ENCODE assay signal across 10 mouse cellular contexts in genomic region chr5:75154621-75155235, GRCm38 (mm10). TPM values are rescaled to one million over a fixed set of nuclear protein-coding genes. Genes with fewer than 3 reads are reported as not detected.
DNase-seq lines count a peak whose midpoint lies in the region; ATAC-seq and TF ChIP-seq lines count a peak whose summit lies in the region.
"Had no signal": no experiment of that assay in that cellular context is flagged by ENCODE, and none has a peak within 500 bp of the region (broad histone marks: within the 10 kb centered on the region; RNA-seq: fewer than 3 reads in every experiment).

No protein-coding gene starts in this region.

- no peak; the same call in 1 of the 2 replicates for ATAC-seq in limb, embryonic 14.5 days (ENCODE audit: low FRiP score, low read depth)
- ATAC-seq in neural tube, embryonic 11.5 days (ENCODE audit: insufficient read depth, low FRiP score, low TSS enrichment): no peak
- no peak for ATAC-seq in granulocyte monocyte progenitor cell, adult 5-6 weeks (replicated peaks; ENCODE audit: poor library complexity, severe bottlenecking)

- H3K4me2 ChIP-seq in limb, embryonic 14.5 days (replicated peaks; ENCODE audit: low read depth, low read length, severe bottlenecking): peak overlapping the region; percentile 66
- peak overlapping the region; percentile 35 for H3K4me2 ChIP-seq in neural tube, embryonic 11.5 days (ENCODE audit: low read depth)

- WGBS in forebrain, embryonic 10.5 days: under 1% methylated on average over 21 of the region's 21 CpGs
- WGBS in limb, embryonic 14.5 days: under 1% methylated on average over 21 of the region's 21 CpGs
- WGBS in neural tube, embryonic 11.5 days: 0% methylated on average over 21 of the region's 21 CpGs

- DNase-seq in kidney, adult 18-20 months: peak; percentile 38
- no peak for DNase-seq in kidney, adult 11 months
- peak; percentile 61 for DNase-seq in forebrain, embryonic 10.5 days (ENCODE audit: extremely low spot score, low spot score)
- peak; percentile 53 to 59 for DNase-seq in heart, postnatal 36 days
- DNase-seq in limb, embryonic 14.5 days (ENCODE audit: low spot score): peak; percentile 68
- DNase-seq in neural tube, embryonic 11.5 days (ENCODE audit: low spot score): peak; percentile 70
- DNase-seq in layer of hippocampus, postnatal 36 days: no peak

- H3K4me3 ChIP-seq in forebrain, embryonic 10.5 days: peak overlapping the region; percentile 59
- peak overlapping the region; percentile 76 for H3K4me3 ChIP-seq in limb, embryonic 14.5 days (replicated peaks; ENCODE audit: low read length)
- peak overlapping the region; percentile 51 for H3K4me3 ChIP-seq in neural tube, embryonic 11.5 days (ENCODE audit: low read depth, low read length)

- no peaks in the 10 kb centered on the region for H3K36me3 ChIP-seq in forebrain, embryonic 10.5 days (replicated peaks)
- peaks cover 17% of the 10 kb centered on the region for H3K36me3 ChIP-seq in limb, embryonic 14.5 days (ENCODE audit: control insufficient read depth, insufficient read depth, low read length)
- H3K36me3 ChIP-seq in neural tube, embryonic 11.5 days (ENCODE audit: control insufficient read depth, insufficient read depth, low read length): no peaks in the 10 kb centered on the region
- H3K36me3 ChIP-seq: G1E had no signal

- H3K27me3 ChIP-seq in forebrain, embryonic 10.5 days (ENCODE audit: poor library complexity, severe bottlenecking): peaks cover 94% of the 10 kb centered on the region
- H3K27me3 ChIP-seq in limb, embryonic 14.5 days (ENCODE audit: control insufficient read depth, insufficient read depth, low read length): no peaks in the 10 kb centered on the region
- H3K27me3 ChIP-seq in neural tube, embryonic 11.5 days (ENCODE audit: control insufficient read depth, insufficient read depth, low read length): peaks cover 56% of the 10 kb centered on the region

- peaks cover 78% of the 10 kb centered on the region for H3K4me1 ChIP-seq in forebrain, embryonic 10.5 days
- H3K4me1 ChIP-seq in limb, embryonic 14.5 days (ENCODE audit: control insufficient read depth, insufficient read depth, low read length): peaks cover 5% of the 10 kb centered on the region
- peaks cover 21% of the 10 kb centered on the region for H3K4me1 ChIP-seq in neural tube, embryonic 11.5 days (ENCODE audit: control insufficient read depth, insufficient read depth, low read length)

- H3K27ac ChIP-seq in forebrain, embryonic 10.5 days: peak overlapping the region; percentile 87
- peak overlapping the region; percentile 100 for H3K27ac ChIP-seq in limb, embryonic 14.5 days (replicated peaks; ENCODE audit: low read depth, low read length)
- peak overlapping the region; percentile 29 for H3K27ac ChIP-seq in neural tube, embryonic 11.5 days (ENCODE audit: low read depth, low read length)

- no peaks in the 10 kb centered on the region for H3K9me3 ChIP-seq in forebrain, embryonic 10.5 days
- no peaks in the 10 kb centered on the region for H3K9me3 ChIP-seq in limb, embryonic 14.5 days (ENCODE audit: control insufficient read depth, low read length)
- H3K9me3 ChIP-seq in neural tube, embryonic 11.5 days (ENCODE audit: control insufficient read depth, low read length): no peaks in the 10 kb centered on the region
- H3K9me3 ChIP-seq: G1E had no signal

- H3K9ac ChIP-seq in limb, embryonic 14.5 days (ENCODE audit: low read depth, low read length, severe bottlenecking): peak overlapping the region; percentile 99
- peak overlapping the region; percentile 68 for H3K9ac ChIP-seq in neural tube, embryonic 11.5 days (ENCODE audit: low read length)

- TF ChIP-seq POLR2A in limb, embryonic 14.5 days (IDR thresholded peaks at IDR 0.05; ENCODE audit: borderline replicate concordance, extremely low read depth, insufficient read depth, insufficient read length): no peak

- intact Hi-C loops in heart, postnatal 36 days (cut with DNase I): loop anchor here (5.0 to 10.0 kb wide), 7 partner anchors 357 to 1392 kb away; partner anchors contain the start of gene Fip1l1

RNA-seq across cellular contexts. Expression of gene Pdgfra, which starts 2.6 kb away (rescaled TPM):
- 20.2 and 23.5 TPM in 2 replicates for polyA plus RNA-seq in forebrain, embryonic 10.5 days (2016; fragmentation: Nextera tagmentation; extraction: Ambion mirVana)
- 10 to 100 TPM; 30.2 to 31.7 TPM for total RNA-seq in heart, postnatal 36 days (2021)
- polyA plus RNA-seq in limb, embryonic 14.5 days (2012; rRNA removed): 111 and 115 TPM in 2 replicates
- polyA plus RNA-seq in limb, embryonic 14.5 days (2014; fragmentation: Nextera tagmentation; extraction: Ambion mirVana): 122 and 138 TPM in 2 replicates
- polyA plus RNA-seq in neural tube, embryonic 11.5 days (2014; fragmentation: Nextera tagmentation; extraction: Ambion mirVana): 39.6 and 43.2 TPM in 2 replicates
- not detected in 2 replicates for total RNA-seq in granulocyte monocyte progenitor cell, adult 5-6 weeks (2014; fragmentation: Nextera tagmentation)
- not detected in 2 replicates for total RNA-seq in granulocyte monocyte progenitor cell, adult 5-6 weeks (2017)
- 10 to 100 TPM; 37.0 to 40.1 TPM for total RNA-seq in layer of hippocampus, postnatal 36 days (2021)
- total RNA-seq: hematopoietic stem cell, adult 5-6 weeks had no signal
- polyA plus RNA-seq: G1E had no signal

Comparison
In these comparisons a context has a peak if more than half of its experiments do, and no peak if none do; other contexts are left out.
1. DNase-seq: peak in kidney, adult 18-20 months (single experiment), forebrain, embryonic 10.5 days (single experiment), heart, postnatal 36 days (2 of 2), limb, embryonic 14.5 days (single experiment) and neural tube, embryonic 11.5 days (single experiment); none in kidney, adult 11 months (single experiment) and layer of hippocampus, postnatal 36 days (0 of 2).
2. H3K27ac ChIP-seq: peak in every context shown above with its lines; median percentile 100 in limb, embryonic 14.5 days; 87 in forebrain, embryonic 10.5 days; 29 in neural tube, embryonic 11.5 days.
3. RNA of gene Pdgfra, which starts 2.6 kb away (total RNA-seq): 37.0 to 40.1 TPM in layer of hippocampus, postnatal 36 days and 30.2 to 31.7 TPM in heart, postnatal 36 days; not detected in granulocyte monocyte progenitor cell, adult 5-6 weeks; every median in the first group is over 10 times any median in the second.
4. Peak in every context shown above with its lines, with median percentiles within 50 percentile points of each other: H3K4me3 ChIP-seq.